Mouse (Mus musculus) sigmoid colon, adult 10 weeks (tissue): ENCODE measurements around the gene Vmn2r55. TPM values are rescaled to one million over a fixed set of nuclear protein-coding genes. Genes with fewer than 3 reads are reported as not detected.

Experiments used
- polyA plus RNA-seq: library from polyadenylated mRNA; stranded (reverse); fragments of 350-450 nt; fragmentation: Illumina TruSeq; extraction: RNeasy Lipid Tissue Mini Kit (QIAGEN cat#74804); gene quantifications from one replicate; pipeline ENCODE4 v1.2.3, GENCODE M21; 2014; ENCODE audit warnings: low read depth, low replicate concordance

Gene Vmn2r55
- not detected for polyA plus RNA-seq

GRCm38 (mm10) chr7:12684903-12685302 is at the start of gene Vmn2r55:
Gene Vmn2r55, minus strand, starts transcription at chr7:12685003.

GRCm38 (mm10) chr7:12640219-12640618 is 44.6 kb downstream of the Vmn2r55 start, which contains the start of gene Vmn2r54:
Gene Vmn2r54, minus strand, starts transcription at chr7:12640319.

GRCm38 (mm10) chr7:12608688-12609087 is 76.1 kb downstream of the Vmn2r55 start, which contains the start of gene Vmn2r53:
Gene Vmn2r53, minus strand, starts transcription at chr7:12608788.

Other genes starting within 250 kb of the Vmn2r55 start
- 36.8 TPM for gene Zfp606, start 206.7 kb downstream of the Vmn2r55 start, polyA plus RNA-seq
- gene 2900092C05Rik, start 172.5 kb downstream of the Vmn2r55 start, polyA plus RNA-seq: not detected
- not detected for gene Vmn2r53, start 76.2 kb downstream of the Vmn2r55 start, polyA plus RNA-seq
- gene Vmn2r54, start 44.7 kb downstream of the Vmn2r55 start, polyA plus RNA-seq: not detected
- not detected for gene Vmn2r56, start 50.0 kb upstream of the Vmn2r55 start, polyA plus RNA-seq
- 0.85 TPM for gene Zscan18, start 118.6 kb upstream of the Vmn2r55 start, polyA plus RNA-seq
- 30.5 TPM for gene Zfp329, start 133.9 kb upstream of the Vmn2r55 start, polyA plus RNA-seq
- gene Zfp110, start 149.8 kb upstream of the Vmn2r55 start, polyA plus RNA-seq: 39.9 TPM
- gene Zfp128, start 196.2 kb upstream of the Vmn2r55 start, polyA plus RNA-seq: 3.1 TPM
- 4.5 TPM for gene Zscan22, start 212.8 kb upstream of the Vmn2r55 start, polyA plus RNA-seq
- 29.4 TPM for gene Rps5, start 237.3 kb upstream of the Vmn2r55 start, polyA plus RNA-seq
- 0.35 TPM for gene Rnf225, start 242.4 kb upstream of the Vmn2r55 start, polyA plus RNA-seq